Mouse (Mus musculus): ENCODE measurements around the gene Sord.

DNA sequence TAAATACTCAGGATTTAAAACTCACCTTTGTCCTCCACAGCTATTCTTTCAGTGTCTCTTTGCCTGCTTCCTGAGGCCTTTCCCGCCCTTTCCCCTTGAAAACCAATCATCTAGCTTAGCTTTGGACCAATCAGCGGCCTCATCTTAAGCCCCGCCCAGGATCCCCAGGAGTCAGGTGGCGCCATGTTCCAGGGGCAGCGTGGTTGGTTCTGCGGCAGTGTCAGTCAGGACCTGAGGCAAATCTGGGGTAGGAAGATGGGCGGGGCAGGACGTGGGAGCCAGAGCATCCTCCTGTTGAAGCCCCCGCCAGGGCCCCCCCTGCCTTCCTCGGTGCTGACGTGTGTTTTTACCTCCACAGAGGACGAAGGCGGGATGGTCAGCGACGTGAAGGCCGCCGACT, 48.4 kb upstream of the Sord start, which contains the start of the genes Patl2 and Terb2:
- TF ChIP-seq CTCF (IDR thresholded peaks at IDR 0.05; ENCODE audit: low read depth, low read length), result no peak
- no peak for TF ChIP-seq POLR2A (IDR thresholded peaks at IDR 0.05; ENCODE audit: extremely low read depth, insufficient read depth, low read length)

Data from liver, adult 2 months (tissue).